Mouse (Mus musculus) MEL (cell line): ENCODE measurements around the gene Ppil6. TPM values are rescaled to one million over a fixed set of nuclear protein-coding genes. Genes with fewer than 3 reads are reported as not detected.
"Not testable (repeated sequence)": the region's sequence is repeated elsewhere in the genome, so short reads cannot be mapped to it uniquely, and the experiment has no call there.

ENCODE experiments used
- DNase-seq: peaks from one replicate; pipeline ENCODE4 v3.0.0; 2011; ENCODE audit warnings: low read depth, low spot score
- H3K27ac ChIP-seq: 2 replicates; pipeline ENCODE4 v1.5.1; 2012; ENCODE audit warnings: low read depth, mild to moderate bottlenecking, control low read depth, low read length, moderate library complexity; ENCODE audit not compliant: control insufficient read depth
- H3K27me3 ChIP-seq, 2 experiments: fragments of 150-350 bp in 1 of 2; sonication (generic) in 1 of 2; 2 replicates each; pipeline ENCODE4 v1.6.1; 2012; ENCODE audit warnings: low read length in 2 of 2, mild to moderate bottlenecking in 2 of 2, improper control_type of control experiment in 1 of 2, moderate library complexity in 1 of 2; ENCODE audit not compliant: insufficient read depth in 2 of 2, control insufficient read depth in 1 of 2
- H3K36me3 ChIP-seq, 2 experiments: 2 replicates each; pipeline ENCODE4 v1.6.1; 2012 to 2014; ENCODE audit warnings: low read length in 2 of 2, improper control_type of control experiment in 1 of 2, inconsistent platforms in 1 of 2, mild to moderate bottlenecking in 1 of 2; ENCODE audit not compliant: insufficient read depth in 2 of 2, control insufficient read depth in 1 of 2
- H3K4me1 ChIP-seq, 2 experiments: fragments of 150-350 bp in 1 of 2; sonication (generic) in 1 of 2; 2 replicates each; pipeline ENCODE4 v1.6.1; 2012; ENCODE audit warnings: low read length in 2 of 2, improper control_type of control experiment in 1 of 2, mild to moderate bottlenecking in 1 of 2; ENCODE audit not compliant: insufficient read depth in 2 of 2, control insufficient read depth in 1 of 2
- H3K4me3 ChIP-seq, 2 experiments: fragments of 150-350 bp in 1 of 2; sonication (generic) in 1 of 2; 2 replicates each; pipeline ENCODE4 v1.5.1; 2012; ENCODE audit warnings: low read depth in 2 of 2, low read length in 2 of 2, mild to moderate bottlenecking in 2 of 2, moderate library complexity in 2 of 2, control low read depth in 1 of 2, improper control_type of control experiment in 1 of 2; ENCODE audit not compliant: control insufficient read depth in 1 of 2, insufficient read depth in 1 of 2
- H3K79me2 ChIP-seq: 2 replicates; pipeline ENCODE4 v1.6.1; 2012; ENCODE audit warnings: mild to moderate bottlenecking, low read length, moderate library complexity; ENCODE audit not compliant: control insufficient read depth, poor library complexity, insufficient read depth
- H3K9ac ChIP-seq: 2 replicates; pipeline ENCODE4 v1.6.1; 2012; ENCODE audit warnings: low read depth, mild to moderate bottlenecking, control low read depth, low read length, moderate library complexity; ENCODE audit not compliant: control insufficient read depth, poor library complexity, severe bottlenecking
- H3K9me3 ChIP-seq: fragments of 150-350 bp; sonication (generic); replicated peaks from 2 replicates; pipeline ENCODE4 v1.6.1; 2012; ENCODE audit warnings: mild to moderate bottlenecking, low read length, improper control_type of control experiment, moderate library complexity; ENCODE audit not compliant: insufficient read depth
- BHLHE40 ChIP-seq: IDR thresholded peaks from 2 replicates; pipeline ENCODE4 v1.6.1; 2012; ENCODE audit warnings: low read depth, mild to moderate bottlenecking, inconsistent platforms, low read length, improper control_type of control experiment, borderline replicate concordance
- CHD2 ChIP-seq: IDR thresholded peaks from 2 replicates; pipeline ENCODE4 v1.6.1; 2011; ENCODE audit warnings: low read length, improper control_type of control experiment
- CTCF ChIP-seq, 3 experiments: IDR thresholded peaks in 2 of 3; conservative IDR thresholded peaks in 1 of 3; 2 replicates each; pipeline ENCODE4 v1.5.1; 2011 to 2012; ENCODE audit warnings: low read length in 3 of 3, low read depth in 2 of 3, mild to moderate bottlenecking in 2 of 3, improper control_type of control experiment in 1 of 3, inconsistent platforms in 1 of 3, mixed read lengths in 1 of 3, moderate library complexity in 1 of 3; ENCODE audit not compliant: control insufficient read depth in 1 of 3, insufficient read depth in 1 of 3, poor library complexity in 1 of 3, severe bottlenecking in 1 of 3
- E2F4 ChIP-seq: IDR thresholded peaks from 2 replicates; pipeline ENCODE4 v1.6.1; 2011; ENCODE audit warnings: low read depth, low read length, improper control_type of control experiment, borderline replicate concordance
- ELF1 ChIP-seq: IDR thresholded peaks from 2 replicates; pipeline ENCODE4 v1.6.1; 2014; ENCODE audit warnings: low read depth, mild to moderate bottlenecking, inconsistent platforms, low read length, improper control_type of control experiment, moderate library complexity
- ETS1 ChIP-seq: IDR thresholded peaks from 2 replicates; pipeline ENCODE4 v1.6.1; 2012; ENCODE audit warnings: low read depth, mild to moderate bottlenecking, inconsistent platforms, low read length, improper control_type of control experiment, moderate library complexity
- KAT2A ChIP-seq: conservative IDR thresholded peaks from 2 replicates; pipeline ENCODE4 v1.6.1; 2012; ENCODE audit warnings: low read depth, low read length, improper control_type of control experiment, inconsistent platforms
- MAFK ChIP-seq: IDR thresholded peaks from 2 replicates; pipeline ENCODE4 v1.6.1; 2011; ENCODE audit warnings: low read depth, mild to moderate bottlenecking, low read length, improper control_type of control experiment, borderline replicate concordance
- MXI1 ChIP-seq: IDR thresholded peaks from 2 replicates; pipeline ENCODE4 v1.6.1; 2011; ENCODE audit warnings: mild to moderate bottlenecking, low read depth, low read length, improper control_type of control experiment
- MYC ChIP-seq: IDR thresholded peaks from 2 replicates; pipeline ENCODE4 v1.6.1; 2011; ENCODE audit warnings: low read depth, mild to moderate bottlenecking, low read length, improper control_type of control experiment, moderate library complexity
- NRF1 ChIP-seq: IDR thresholded peaks from 2 replicates; pipeline ENCODE4 v1.6.1; 2014; ENCODE audit warnings: low read depth, mild to moderate bottlenecking, inconsistent platforms, low read length, improper control_type of control experiment, moderate library complexity; ENCODE audit not compliant: poor library complexity, insufficient read depth, severe bottlenecking
- POLR2A ChIP-seq, 2 experiments: IDR thresholded peaks; 2 replicates each; pipeline ENCODE4 v1.6.1; 2011 to 2012; ENCODE audit warnings: low read length in 2 of 2, mild to moderate bottlenecking in 2 of 2, control low read depth in 1 of 2, improper control_type of control experiment in 1 of 2, low read depth in 1 of 2, moderate library complexity in 1 of 2; ENCODE audit not compliant: control insufficient read depth in 1 of 2, insufficient read depth in 1 of 2, poor library complexity in 1 of 2
- RAD21 ChIP-seq: IDR thresholded peaks from 2 replicates; pipeline ENCODE4 v1.6.1; 2011; ENCODE audit warnings: mild to moderate bottlenecking, low read depth, low read length, improper control_type of control experiment
- RCOR1 ChIP-seq: IDR thresholded peaks from 2 replicates; pipeline ENCODE4 v1.6.1; 2012; ENCODE audit warnings: low read depth, mild to moderate bottlenecking, inconsistent platforms, low read length, improper control_type of control experiment
- SMC3 ChIP-seq: IDR thresholded peaks from 2 replicates; pipeline ENCODE4 v1.6.1; 2011; ENCODE audit warnings: low read depth, low read length, improper control_type of control experiment
- TAL1 ChIP-seq: IDR thresholded peaks from 2 replicates; pipeline ENCODE4 v1.6.1; 2012; ENCODE audit warnings: mild to moderate bottlenecking, inconsistent platforms, low read length, moderate library complexity, mixed read lengths
- TBP ChIP-seq: IDR thresholded peaks from 2 replicates; pipeline ENCODE4 v1.8.0; 2011; ENCODE audit warnings: low read depth, low read length, improper control_type of control experiment
- TCF12 ChIP-seq: IDR thresholded peaks from 2 replicates; pipeline ENCODE4 v1.6.1; 2014; ENCODE audit warnings: low read depth, mild to moderate bottlenecking, inconsistent platforms, low read length, improper control_type of control experiment, moderate library complexity
- ZC3H11A ChIP-seq: IDR thresholded peaks from 2 replicates; pipeline ENCODE4 v1.6.1; 2012; ENCODE audit warnings: low read depth, mild to moderate bottlenecking, inconsistent platforms, low read length, improper control_type of control experiment
- ZKSCAN1 ChIP-seq: IDR thresholded peaks from 2 replicates; pipeline ENCODE4 v1.6.1; 2012; ENCODE audit warnings: low read depth, mild to moderate bottlenecking, inconsistent platforms, low read length, improper control_type of control experiment, moderate library complexity
- ZMIZ1 ChIP-seq: IDR thresholded peaks from 2 replicates; pipeline ENCODE4 v1.6.1; 2012; ENCODE audit warnings: low read depth, mild to moderate bottlenecking, inconsistent platforms, low read length, improper control_type of control experiment, moderate library complexity
- polyA plus RNA-seq, 2 experiments: library from polyadenylated mRNA; stranded (reverse) in 1 of 2; unstranded in 1 of 2; fragments of >175 nt in 1 of 2; fragments of >200 nt in 1 of 2; gene quantifications; 2 replicates each; pipeline versions ENCODE4 v1.2.1 to v1.2.4; 2012; ENCODE audit warnings: low replicate concordance in 2 of 2, low read depth in 1 of 2; ENCODE audit not compliant: insufficient read length in 2 of 2, insufficient read depth in 1 of 2, missing spikeins in 1 of 2
- total RNA-seq: library from RNA; depleted of rRNA; stranded (reverse); fragments of 300-350 nt; gene quantifications from 2 replicates; pipeline ENCODE4 v1.2.3, GENCODE M21; 2012

The Ppil6 gene
- total and polyA plus RNA-seq, 3 experiments: not detected

- H3K4me3 ChIP-seq, H3K36me3 ChIP-seq, H3K27me3 ChIP-seq, H3K79me2 ChIP-seq, H3K27ac ChIP-seq, H3K9ac ChIP-seq, H3K4me1 ChIP-seq, H3K9me3 ChIP-seq: not testable (repeated sequence)
- peak; percentile 82 for TF ChIP-seq RAD21
- TF ChIP-seq ZC3H11A: peak; percentile 89
- peak; percentile 94 for TF ChIP-seq SMC3
- TF ChIP-seq CTCF (IDR thresholded peaks at IDR 0.05 in 2 of 3, conservative IDR thresholded peaks at IDR 0.05 in 1 of 3; ENCODE audit: control insufficient read depth in 1 of 3, insufficient read depth in 1 of 3, low read depth in 2 of 3, low read length in 3 of 3, poor library complexity in 1 of 3, severe bottlenecking in 1 of 3): peak; percentile 57 to 81 (median 80)
- peak; percentile 76 for DNase-seq
These were observed 15.2 kb downstream of the Ppil6 start for GRCm38 (mm10) chr10:41505446-41505845.

- TF ChIP-seq NRF1 (no peak), ETS1 (no peak), ZKSCAN1 (no peak), SMC3 (peak; percentile 84), KAT2A (no peak), RAD21 (peak; percentile 82), ZC3H11A (peak; percentile 61), ZMIZ1 (no peak), E2F4 (no peak), CTCF (IDR thresholded peaks at IDR 0.05 in 2 of 3, conservative IDR thresholded peaks at IDR 0.05 in 1 of 3; ENCODE audit: control insufficient read depth in 1 of 3, insufficient read depth in 1 of 3, low read depth in 2 of 3, low read length in 3 of 3, poor library complexity in 1 of 3, severe bottlenecking in 1 of 3) (peak; percentile 40 to 76 (median 53)), CHD2 (no peak)
- Histone ChIP-seq H3K27ac (no peak overlapping the region), H3K9ac (no peak overlapping the region), H3K79me2 (no peaks in the 10 kb centered on the region), H3K9me3 (no peaks in the 10 kb centered on the region), H3K4me1 (no peaks in the 10 kb centered on the region), H3K36me3 (no peaks in the 10 kb centered on the region), H3K27me3 (peaks cover 2 to 5% of the 10 kb centered on the region in 2 experiments; a peak in 2 of 4 replicates), H3K4me3 (no peak overlapping the region)
- DNase-seq: peak; percentile 44
These were observed 18.9 kb downstream of the Ppil6 start for GRCm38 (mm10) chr10:41509160-41509559.

GRCm38 (mm10) chr10:41514301-41514700 is 24.1 kb downstream of the Ppil6 start:
- no peak for DNase-seq
- no peak overlapping the region for H3K27ac ChIP-seq
- H3K27me3 ChIP-seq: peaks cover 0 to 3% of the 10 kb centered on the region in 2 experiments; a peak in 1 of 4 replicates
- no peaks in the 10 kb centered on the region for H3K9me3 ChIP-seq
- H3K79me2 ChIP-seq: no peaks in the 10 kb centered on the region; the same call in 1 of the 2 replicates
- H3K36me3 ChIP-seq: peaks cover 0 to 3% of the 10 kb centered on the region in 2 experiments; a peak in 2 of 4 replicates
- no peaks in the 10 kb centered on the region; a peak in 1 of 4 replicates for H3K4me1 ChIP-seq
- TF ChIP-seq POLR2A (IDR thresholded peaks at IDR 0.05; ENCODE audit: control insufficient read depth in 1 of 2, insufficient read depth in 1 of 2, low read depth in 1 of 2, low read length in 2 of 2, poor library complexity in 1 of 2) (no peak), TCF12 (no peak), TBP (no peak), RCOR1 (no peak), MAFK (no peak), BHLHE40 (no peak), ELF1 (no peak), CTCF (IDR thresholded peaks at IDR 0.05 in 2 of 3, conservative IDR thresholded peaks at IDR 0.05 in 1 of 3; ENCODE audit: control insufficient read depth in 1 of 3, insufficient read depth in 1 of 3, low read depth in 2 of 3, low read length in 3 of 3, poor library complexity in 1 of 3, severe bottlenecking in 1 of 3) (no peak), TAL1 (no peak), RAD21 (no peak), MXI1 (no peak), MYC (no peak)
- TF ChIP-seq, all 39 proteins: peak for 0
- H3K9ac ChIP-seq: no peak overlapping the region
- H3K4me3 ChIP-seq: no peak overlapping the region
